Mouse (Mus musculus): Measurements from ENCODE around the gene Srsf1. TPM values are rescaled to one million over a fixed set of nuclear protein-coding genes. Genes with fewer than 3 reads are reported as not detected.

Gene Srsf1
- total RNA-seq, 1 experiment from 2014 or later: 395 TPM

DNA sequence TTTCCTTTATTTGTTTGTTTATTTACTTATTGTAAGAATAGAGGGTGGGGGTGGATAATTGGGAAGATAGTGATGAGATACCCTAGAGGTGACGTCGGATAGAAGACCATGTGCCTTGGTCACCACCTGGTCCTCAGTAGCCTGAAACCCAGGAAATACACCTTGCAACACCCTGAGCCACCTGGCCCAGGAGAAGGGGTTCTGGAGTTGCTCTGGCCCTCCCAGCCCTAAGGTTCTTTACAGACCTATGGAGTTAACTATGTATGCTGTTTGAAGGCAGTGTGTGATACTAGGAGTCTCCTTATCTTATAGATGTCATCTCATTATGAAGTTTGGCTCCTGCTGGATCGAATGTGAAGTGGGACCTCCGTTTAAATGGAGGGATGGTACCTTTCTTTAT lies 53.0 kb downstream of the Srsf1 start:
- no peak for ATAC-seq (ENCODE audit: extremely low read depth, insufficient number of reproducible peaks, low FRiP score, poor library complexity, severe bottlenecking)

Other genes with a start within 250 kb of the Srsf1 start
- not detected in 2 replicates for gene Lpo, start 219.1 kb upstream of the Srsf1 start, total RNA-seq (2017)
- gene Mks1, start 194.2 kb upstream of the Srsf1 start, total RNA-seq (2017): 7.4 and 8.8 TPM in 2 replicates
- gene Epx, start 171.8 kb upstream of the Srsf1 start, total RNA-seq (2017): not detected in 2 replicates
- not detected in 2 replicates for gene Olfr462, start 155.1 kb upstream of the Srsf1 start, total RNA-seq (2017)
- not detected in 2 replicates for gene Olfr463, start 150.0 kb upstream of the Srsf1 start, total RNA-seq (2017)
- not detected in 2 replicates for gene Olfr464, start 126.4 kb upstream of the Srsf1 start, total RNA-seq (2017)
- gene Dynll2, start 59.8 kb upstream of the Srsf1 start, total RNA-seq (2017): 5.7 and 6.1 TPM in 2 replicates
- gene Vezf1, start 20.9 kb downstream of the Srsf1 start, total RNA-seq (2017): 45.5 and 47.7 TPM in 2 replicates
- gene Cuedc1, start 50.7 kb downstream of the Srsf1 start, total RNA-seq (2017): 6.3 and 7.1 TPM in 2 replicates
- gene Mrps23, start 157.0 kb downstream of the Srsf1 start, total RNA-seq (2017): 28.5 and 41.0 TPM in 2 replicates
- gene Ccdc182, start 246.7 kb downstream of the Srsf1 start, total RNA-seq (2017): not detected in 2 replicates

Measured in neutrophil, adult 5-6 weeks (primary cell).